Mouse (Mus musculus) activated CD4-positive, CD25-positive, alpha-beta regulatory T cell, adult 4 months (primary cell): ENCODE results near the gene Nmur1. TPM values are rescaled to one million over a fixed set of nuclear protein-coding genes. Genes with fewer than 3 reads are reported as not detected.
"Not testable (repeated sequence)": the region's sequence is repeated elsewhere in the genome, so short reads cannot be mapped to it uniquely, and the experiment has no call there.

Source experiments
- ATAC-seq: one replicate; pipeline ENCODE4 v1.8.0; 2017
- polyA plus RNA-seq, 2 experiments: library from polyadenylated mRNA; unstranded; fragments of 100-300 nt; shearing (Covaris generic); gene quantifications; one replicate each; pipeline ENCODE4 v1.2.1; 2017

Gene Nmur1
- 1 to 10 TPM in 1 of 2 experiments, under 1 TPM in 1; 0.38 to 3.9 TPM for polyA plus RNA-seq

DNA sequence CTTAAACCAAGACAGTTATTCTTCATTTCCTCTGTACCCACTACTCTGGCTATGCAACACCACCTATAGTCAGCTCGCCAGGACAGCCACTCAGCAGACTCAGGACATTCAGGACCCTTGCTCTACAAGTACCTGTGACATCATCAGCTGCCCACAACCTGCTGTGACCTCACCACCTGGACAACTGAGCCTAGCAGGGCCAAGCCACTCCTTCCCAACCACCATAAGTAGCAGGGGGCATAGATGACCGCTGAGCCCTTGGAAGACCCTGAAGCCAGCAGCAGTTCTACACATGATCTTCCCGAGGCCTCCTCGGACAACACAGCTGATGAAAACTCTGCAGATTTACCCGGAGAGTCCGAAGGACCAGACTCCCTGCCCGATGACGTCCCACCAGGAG lies at the start of gene Nmur1, which contains the start of gene Tex44:
Gene Nmur1 (minus strand): TSS at position 101 of the 400 bp plus-strand sequence.
Gene Tex44 (plus strand): TSS at position 202 of the 400 bp plus-strand sequence.
- no peak for ATAC-seq

- no peak for ATAC-seq
Measured at GRCm38 (mm10) chr1:86473109-86473760, 47.2 kb upstream of the Nmur1 start.

GRCm38 (mm10) chr1:86472197-86472952 lies 46.3 kb upstream of the Nmur1 start:
- no peak for ATAC-seq

- ATAC-seq = not testable (repeated sequence)
Measured at GRCm38 (mm10) chr1:86471504-86471961, 45.5 kb upstream of the Nmur1 start.

GRCm38 (mm10) chr1:86470519-86471181 lies 44.6 kb upstream of the Nmur1 start:
- ATAC-seq = no peak

DNA sequence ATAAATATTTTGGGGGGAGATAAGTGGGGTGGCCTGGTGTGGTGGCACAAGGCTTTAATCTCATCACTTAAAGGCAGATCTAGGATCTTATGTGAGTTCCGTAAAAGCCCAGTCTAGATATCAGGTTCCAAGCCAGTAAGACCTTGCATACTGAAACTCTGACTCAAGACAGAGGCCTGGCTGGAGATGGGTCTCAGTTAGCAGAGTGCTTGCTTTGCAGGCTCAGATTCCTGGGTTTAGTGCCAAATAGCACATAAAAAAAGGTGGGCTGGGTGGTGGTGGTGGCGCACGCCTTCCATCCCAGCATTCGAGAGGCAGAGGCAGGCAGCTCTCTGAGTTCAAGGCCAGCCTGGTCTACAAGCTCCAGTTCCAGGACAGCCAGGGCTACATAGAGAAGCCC lies 43.8 kb upstream of the Nmur1 start:
- no peak for ATAC-seq

DNA sequence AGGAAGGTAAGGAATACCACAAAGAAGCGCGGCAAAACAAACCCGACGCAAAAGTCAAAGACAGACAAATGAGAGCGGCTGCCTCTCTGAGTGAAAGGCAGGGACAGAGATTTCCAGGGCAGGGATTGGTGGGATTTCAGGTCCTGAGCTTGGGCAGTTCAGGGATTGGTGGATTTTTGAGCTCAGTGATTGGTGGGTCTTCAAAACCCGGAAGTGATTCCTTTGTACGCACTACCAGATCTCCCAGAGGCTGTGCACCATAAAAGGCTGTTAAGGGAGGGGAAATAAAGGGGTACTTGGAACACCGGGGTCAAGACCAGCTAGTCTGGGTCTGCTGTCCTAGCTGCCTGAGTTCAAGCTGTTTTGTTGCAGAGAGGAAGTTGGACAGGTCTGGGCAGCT lies 41.4 kb upstream of the Nmur1 start:
- no peak for ATAC-seq

DNA sequence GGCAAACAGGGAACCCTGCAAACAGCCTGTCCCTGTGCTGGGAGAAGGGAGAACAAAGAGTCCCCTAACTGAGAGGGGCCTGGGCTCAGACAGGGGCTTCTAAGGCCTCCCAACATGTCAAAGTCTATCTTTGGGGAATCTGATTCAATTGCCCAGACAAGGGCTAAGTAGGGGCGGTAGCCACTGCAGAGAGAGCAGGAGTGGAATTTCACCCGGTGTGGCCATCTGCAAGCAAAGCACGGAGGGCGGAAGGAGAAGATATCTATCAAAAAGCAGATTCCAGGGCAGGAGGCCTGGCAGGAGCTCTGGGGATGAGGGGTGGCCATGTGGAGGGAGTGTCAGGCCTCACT lies 38.8 kb upstream of the Nmur1 start:
- ATAC-seq = no peak

DNA sequence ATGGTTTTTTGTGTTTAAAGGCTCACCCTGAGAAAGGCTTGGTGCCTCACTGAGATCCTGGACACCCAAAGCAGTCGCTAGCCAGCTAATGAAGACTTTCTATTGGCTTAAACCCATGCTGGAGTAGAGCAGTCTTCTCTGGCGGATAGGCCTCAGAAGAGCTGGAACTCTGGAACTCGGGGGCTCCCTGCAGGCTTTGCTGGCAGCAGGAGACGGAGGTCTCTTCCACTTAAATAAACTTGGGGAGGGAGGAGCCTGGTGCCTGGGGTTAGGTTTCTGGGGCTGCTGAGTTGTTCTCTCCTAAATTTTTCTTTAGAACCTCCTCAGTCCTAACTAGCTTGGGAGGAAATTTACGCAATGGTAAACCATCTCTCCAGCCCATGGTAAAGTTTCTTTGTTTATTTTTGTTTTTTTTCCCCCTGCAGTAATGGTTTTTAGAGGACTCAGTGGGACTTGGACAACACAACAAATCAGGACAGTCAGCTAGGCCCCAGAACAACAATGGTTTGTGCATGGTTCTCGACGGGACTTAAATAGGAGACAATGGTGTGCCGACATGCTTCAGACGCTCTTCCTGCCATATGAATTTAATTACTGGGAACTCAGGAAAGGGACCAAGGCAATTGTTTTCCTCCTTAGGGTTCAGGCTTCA lies 38.3 kb upstream of the Nmur1 start:
- ATAC-seq = no peak

DNA sequence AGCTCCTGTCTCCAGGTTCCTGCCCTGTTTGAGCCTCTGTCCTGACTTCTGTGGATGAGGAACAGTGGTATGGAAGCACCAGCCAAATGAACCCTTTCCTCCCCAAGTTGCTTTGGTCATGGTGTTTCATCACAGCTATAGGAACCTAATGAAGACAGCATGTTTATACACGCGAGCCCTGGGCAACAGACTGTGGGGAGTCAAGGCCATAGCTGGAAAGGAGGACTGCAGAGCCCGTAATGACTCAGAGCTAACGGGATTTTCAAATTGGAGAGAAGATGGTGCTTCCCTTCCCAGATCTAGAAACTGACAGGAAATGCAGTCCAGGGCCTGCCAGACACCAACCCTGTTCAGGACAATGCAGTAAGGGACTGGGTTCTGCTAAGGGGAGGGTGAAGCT lies 33.3 kb upstream of the Nmur1 start:
- ATAC-seq = no peak

DNA sequence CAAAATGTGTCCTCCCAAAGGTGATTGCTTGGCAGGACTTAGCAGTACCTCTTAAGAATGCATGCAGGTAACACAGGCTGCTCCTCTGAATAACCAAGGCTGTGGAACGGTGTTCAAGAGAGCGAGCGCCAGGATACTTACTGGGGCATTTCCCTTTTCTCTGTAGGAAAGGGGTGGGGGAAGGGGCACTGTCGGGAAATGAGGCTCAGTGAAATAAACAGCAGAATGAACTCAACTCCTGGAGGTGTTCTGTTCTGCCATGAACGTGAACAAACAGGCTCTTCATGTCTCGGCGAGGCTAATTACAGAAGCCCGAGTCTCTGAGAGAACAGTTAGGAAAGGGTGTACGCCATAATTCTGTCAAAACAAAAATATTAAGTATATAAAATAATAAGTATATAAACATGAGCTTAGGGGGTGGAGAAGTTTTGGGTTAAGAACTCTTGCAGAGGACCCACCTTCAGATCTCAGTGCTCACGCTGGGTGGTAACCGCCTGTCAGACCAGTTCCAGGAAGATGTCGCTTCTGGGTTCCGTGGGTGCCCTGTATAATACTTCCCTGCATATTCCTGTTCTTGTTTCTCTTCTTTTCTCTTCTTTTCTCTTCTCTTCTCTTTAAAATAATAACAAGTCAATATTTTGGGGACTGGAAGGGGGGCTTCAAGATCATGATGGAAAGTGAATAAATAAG lies 31.0 kb upstream of the Nmur1 start:
- no peak for ATAC-seq

- no peak for ATAC-seq
Measured at GRCm38 (mm10) chr1:86452713-86453112, 26.7 kb upstream of the Nmur1 start.

DNA sequence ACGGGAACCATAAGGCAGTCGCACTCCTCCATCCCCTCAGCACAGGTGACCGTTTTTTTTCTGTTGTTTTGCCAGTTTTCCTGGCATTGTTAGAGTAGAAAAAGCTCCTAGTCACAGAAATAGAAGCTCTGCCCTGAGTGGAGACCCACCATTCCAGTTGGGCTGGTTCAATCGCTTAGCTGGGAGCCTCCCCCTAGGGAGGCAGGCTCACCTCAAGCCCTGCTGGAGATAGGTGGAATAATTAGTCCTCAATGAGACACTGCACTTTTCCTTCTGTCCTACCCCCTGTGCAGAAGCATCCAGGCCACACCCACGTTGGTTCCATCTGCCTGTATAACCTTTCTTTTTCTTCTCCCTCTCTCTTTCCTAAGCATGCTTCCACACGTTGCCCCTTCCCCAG lies 23.9 kb upstream of the Nmur1 start:
- ATAC-seq = no peak

DNA sequence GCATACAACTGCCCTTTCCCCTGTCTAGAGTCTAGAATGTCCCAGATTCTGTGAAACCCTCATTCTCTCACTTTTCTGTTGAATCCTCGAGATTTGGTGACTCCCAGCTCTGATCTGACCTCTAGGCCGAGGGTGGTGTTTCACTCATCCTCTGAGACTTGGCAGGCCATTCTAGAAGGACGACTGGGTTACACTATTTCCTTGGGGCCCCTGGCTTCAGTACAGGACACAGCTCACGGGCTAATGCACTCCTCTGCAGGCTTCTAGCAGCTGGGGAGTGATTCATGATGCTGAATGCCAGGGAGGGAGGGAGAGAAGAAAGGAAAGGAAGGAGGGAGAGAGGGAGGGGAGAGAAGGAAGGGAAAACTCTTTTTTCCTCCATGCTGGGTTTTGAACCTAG lies 22.2 kb upstream of the Nmur1 start:
- no peak for ATAC-seq

GRCm38 (mm10) chr1:86447596-86448171 lies 21.7 kb upstream of the Nmur1 start:
- no peak for ATAC-seq

DNA sequence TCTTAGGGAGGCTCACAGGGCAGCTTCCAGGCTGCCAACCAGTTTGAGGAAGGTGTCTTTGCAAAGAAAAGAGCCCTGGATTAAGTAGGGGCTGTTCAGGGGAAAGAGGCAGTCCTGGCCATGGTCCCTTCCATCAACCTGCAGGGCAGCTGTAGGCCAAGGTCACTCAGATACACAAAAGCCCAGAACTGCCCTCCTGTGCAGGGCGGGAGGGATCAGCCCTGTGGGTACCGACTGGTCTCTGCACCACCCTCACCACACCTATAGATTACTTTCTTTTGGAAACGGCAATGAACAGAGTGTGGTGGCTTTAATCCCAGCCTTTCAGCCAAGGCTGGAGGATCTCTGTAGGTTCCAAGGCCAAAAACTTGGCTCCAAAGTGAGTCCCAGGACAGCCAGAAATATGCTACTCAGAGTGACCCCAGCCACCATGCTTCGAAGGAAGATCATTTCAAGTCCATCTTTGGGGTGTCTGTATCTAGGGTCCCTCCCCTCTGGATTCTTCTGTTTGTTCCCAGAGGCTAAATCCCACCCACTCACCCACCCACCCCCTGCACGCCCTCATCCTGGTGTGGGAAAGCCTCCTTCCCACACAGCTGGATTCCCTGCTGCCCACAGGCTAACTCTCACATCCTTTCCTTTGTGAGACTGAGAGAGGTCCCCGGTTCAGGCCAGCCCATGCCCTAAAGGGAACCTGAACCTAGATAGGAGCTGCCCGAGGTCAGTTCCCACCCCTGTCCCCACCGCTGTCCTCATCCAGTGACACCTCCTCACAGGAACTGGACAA lies 17.6 kb upstream of the Nmur1 start:
- ATAC-seq = no peak

GRCm38 (mm10) chr1:86442832-86443231 lies 16.8 kb upstream of the Nmur1 start:
- peak; percentile 12 for ATAC-seq

DNA sequence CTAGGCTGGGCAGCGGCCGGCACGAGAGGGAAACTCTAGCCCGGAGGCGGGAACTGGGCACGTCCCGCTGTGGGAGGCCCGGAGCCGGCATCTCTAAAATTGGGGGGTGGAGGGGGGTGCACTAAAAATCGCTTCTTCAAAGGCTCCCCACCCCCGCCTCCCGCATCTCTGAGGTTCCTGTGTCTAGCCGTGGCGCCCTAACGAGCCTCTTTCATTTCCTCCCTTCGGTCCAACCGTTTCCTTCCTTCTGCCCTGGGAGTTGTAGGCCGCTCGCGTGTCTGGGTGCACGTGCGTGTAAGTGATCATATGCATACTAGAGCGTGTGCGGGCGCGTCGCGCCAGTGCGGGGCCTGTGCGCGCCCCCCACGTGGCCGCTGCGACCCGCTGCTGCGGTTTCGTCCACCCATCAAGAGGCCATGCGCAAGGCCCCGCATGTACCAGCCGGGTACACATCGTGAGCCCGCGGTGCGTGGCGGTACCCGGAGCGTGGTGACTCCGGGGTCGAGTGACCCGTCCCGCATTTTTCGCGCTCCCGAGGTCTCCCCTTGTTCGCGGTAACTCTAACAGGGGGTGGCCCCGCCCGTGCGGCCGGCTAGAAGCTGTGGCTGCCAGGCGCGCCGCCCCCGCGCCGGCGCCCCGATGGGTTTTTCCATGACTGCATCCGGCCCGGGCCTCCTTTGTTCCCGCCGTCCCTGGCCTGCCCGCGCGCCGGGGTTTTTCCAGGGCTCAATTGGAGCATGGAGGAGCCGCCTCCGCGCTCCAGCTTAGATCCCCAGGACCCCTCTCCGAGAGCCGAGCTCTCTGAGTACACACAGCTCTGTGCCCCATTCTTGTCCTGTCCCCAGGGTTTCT lies 16.2 kb upstream of the Nmur1 start:
- peak; percentile 64 for ATAC-seq

DNA sequence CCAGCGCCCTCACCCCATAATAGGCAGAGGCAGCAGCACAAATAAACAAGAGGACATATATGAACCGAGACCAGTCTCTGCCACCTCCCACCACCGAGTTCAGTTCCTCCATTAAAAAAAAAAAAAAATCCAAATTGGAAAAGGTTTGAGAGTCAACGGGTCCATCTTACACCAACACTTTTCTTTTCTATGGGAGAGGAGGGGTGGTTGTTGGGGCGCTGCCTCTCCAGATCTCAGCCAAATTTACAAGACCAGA lies 15.6 kb upstream of the Nmur1 start:
- no peak for ATAC-seq

DNA sequence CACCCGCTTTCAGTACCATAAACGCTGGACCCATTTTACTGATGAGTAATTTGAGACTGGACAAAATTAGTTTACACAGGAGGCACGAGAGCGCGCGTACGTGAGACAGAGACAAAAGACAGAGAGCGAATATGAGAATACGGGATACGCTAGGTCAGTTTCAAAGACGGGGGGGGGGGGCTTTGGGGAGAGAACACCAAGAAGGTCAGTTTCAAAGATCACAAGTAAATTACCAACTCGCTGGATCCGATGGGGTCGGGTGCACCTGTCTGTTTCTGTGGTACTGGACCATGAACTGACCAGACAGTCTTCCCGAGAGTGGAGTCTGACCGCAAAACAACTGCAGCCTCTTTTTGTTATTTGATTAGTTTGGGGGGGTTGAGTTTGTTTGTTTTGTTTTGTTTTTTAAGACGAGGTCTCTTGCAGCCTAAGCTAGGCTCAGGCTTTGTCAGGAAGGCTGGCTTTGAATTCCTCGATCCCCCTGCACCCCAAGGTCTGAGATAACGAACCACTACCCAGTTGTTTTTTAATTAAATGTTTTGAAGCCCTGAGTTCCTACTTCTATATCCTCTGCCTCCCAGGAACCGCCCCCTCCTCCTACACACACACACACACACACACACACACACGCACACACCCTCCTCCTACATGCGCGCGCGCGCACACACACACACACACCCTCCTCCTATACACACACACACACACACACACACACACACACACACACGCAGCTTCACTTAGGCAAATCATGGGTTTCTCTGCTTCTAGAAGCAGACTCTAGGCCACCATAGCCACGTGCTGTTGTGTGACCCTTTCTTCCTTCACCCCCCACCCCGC lies 15.1 kb upstream of the Nmur1 start:
- peak; percentile 13 for ATAC-seq
